Mouse (Mus musculus): ENCODE results near the gene Cabp2.

DNA sequence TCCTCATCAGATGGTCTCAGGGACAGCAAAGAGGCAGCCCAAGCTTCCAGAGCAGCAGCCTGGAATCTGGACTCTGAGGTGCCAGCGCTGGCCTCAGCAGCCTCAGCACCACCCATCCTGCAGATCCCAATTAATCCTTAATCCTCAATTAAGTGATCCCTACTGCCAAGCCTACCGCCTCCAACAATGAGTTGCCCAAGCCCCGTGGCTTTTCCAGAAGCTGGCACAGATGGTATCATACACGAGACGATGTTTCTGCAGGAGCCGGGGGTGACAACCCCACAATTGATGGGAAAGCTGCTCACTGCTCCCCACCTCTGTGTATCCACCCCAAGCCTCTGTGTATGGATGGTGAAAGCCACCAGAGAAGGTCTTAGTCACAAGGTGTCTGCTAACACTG is 7.8 kb downstream of the Cabp2 start:
- TF ChIP-seq CTCF (IDR thresholded peaks at IDR 0.05; ENCODE audit: control insufficient read depth, insufficient read depth, insufficient read length) (no peak), MAX (IDR thresholded peaks at IDR 0.05) (no peak), USF1 (IDR thresholded peaks at IDR 0.05; ENCODE audit: low read depth) (no peak), MYOD1 (IDR thresholded peaks at IDR 0.05; ENCODE audit: control insufficient read depth, insufficient read length, low read depth) (no peak)

Data from C2C12 (cell line).